Mouse (Mus musculus): ENCODE measurements at regions not wholly inside any gene's neighbourhood (a gene's known extent, or its start where the extent isn't known, plus 50 kb on each side); places are given as distances from the start of the nearest gene placed in this dataset.

GRCm38 (mm10) chr3:144378524-144379225, 173.7 kb upstream of the Lmo4 start:
- no peak for DNase-seq (ENCODE audit: low spot score)

GRCm38 (mm10) chr3:144377626-144378523, 172.9 kb upstream of the Lmo4 start:
- no peak for DNase-seq (ENCODE audit: low spot score)

- DNase-seq (ENCODE audit: low spot score), result no peak
Measured at GRCm38 (mm10) chr3:144376463-144377402, 171.7 kb upstream of the Lmo4 start.

GRCm38 (mm10) chr3:144375725-144376412, 170.8 kb upstream of the Lmo4 start:
- no peak for DNase-seq (ENCODE audit: low spot score)

- no peak for DNase-seq (ENCODE audit: low spot score)
Measured at GRCm38 (mm10) chr3:144368300-144368699, 163.3 kb upstream of the Lmo4 start.

GRCm38 (mm10) chr3:144367766-144368116, 162.7 kb upstream of the Lmo4 start:
- no peak for DNase-seq (ENCODE audit: low spot score)

GRCm38 (mm10) chr3:144366976-144367765, 162.2 kb upstream of the Lmo4 start:
- DNase-seq (ENCODE audit: low spot score), result peak; percentile 27

GRCm38 (mm10) chr3:144365894-144366293, 160.9 kb upstream of the Lmo4 start:
- DNase-seq (ENCODE audit: low spot score), result no peak

GRCm38 (mm10) chr3:144362472-144362871, 157.5 kb upstream of the Lmo4 start:
- no peak for DNase-seq (ENCODE audit: low spot score)

GRCm38 (mm10) chr3:144361203-144361978, 156.4 kb upstream of the Lmo4 start:
- no peak for DNase-seq (ENCODE audit: low spot score)

- no peak for DNase-seq (ENCODE audit: low spot score)
Measured at GRCm38 (mm10) chr3:144356948-144357295, 151.9 kb upstream of the Lmo4 start.

GRCm38 (mm10) chr3:144356103-144356947, 151.3 kb upstream of the Lmo4 start:
- DNase-seq (ENCODE audit: low spot score), result no peak

GRCm38 (mm10) chr3:144352559-144352958, 147.5 kb upstream of the Lmo4 start:
- peak; percentile 28 for DNase-seq (ENCODE audit: low spot score)

- DNase-seq (ENCODE audit: low spot score), result no peak
Measured at GRCm38 (mm10) chr3:144348431-144348830, 143.4 kb upstream of the Lmo4 start.

GRCm38 (mm10) chr3:144335237-144335636, 130.2 kb upstream of the Lmo4 start:
- no peak for DNase-seq (ENCODE audit: low spot score)

- no peak for DNase-seq (ENCODE audit: low spot score)
Measured at GRCm38 (mm10) chr3:144334201-144334600, 129.2 kb upstream of the Lmo4 start.

- no peak for DNase-seq (ENCODE audit: low spot score)
Measured at GRCm38 (mm10) chr3:144332353-144332752, 127.3 kb upstream of the Lmo4 start.

- no peak for DNase-seq (ENCODE audit: low spot score)
Measured at GRCm38 (mm10) chr3:144329117-144329516, 124.1 kb upstream of the Lmo4 start.

GRCm38 (mm10) chr3:144327235-144327760, 122.3 kb upstream of the Lmo4 start:
- DNase-seq (ENCODE audit: low spot score), result no peak

All from adipocyte (in vitro differentiated cells).